Mouse (Mus musculus) thymus, adult 18-20 months (tissue): ENCODE measurements around the gene Scgb1b27.
"Not testable (repeated sequence)": the region's sequence is repeated elsewhere in the genome, so short reads cannot be mapped to it uniquely, and the experiment has no call there.

ENCODE experiments used
- DNase-seq, 2 experiments: peaks; one replicate each; pipeline ENCODE4 v3.0.0; 2022; ENCODE audit warnings: mixed read lengths in 2 of 2

Gene Scgb1b27

GRCm38 (mm10) chr7:34021183-34021582 is at the start of gene Scgb1b27:
Gene Scgb1b27 (plus strand): TSS chr7:34021483.
- not testable (repeated sequence) for DNase-seq

DNA sequence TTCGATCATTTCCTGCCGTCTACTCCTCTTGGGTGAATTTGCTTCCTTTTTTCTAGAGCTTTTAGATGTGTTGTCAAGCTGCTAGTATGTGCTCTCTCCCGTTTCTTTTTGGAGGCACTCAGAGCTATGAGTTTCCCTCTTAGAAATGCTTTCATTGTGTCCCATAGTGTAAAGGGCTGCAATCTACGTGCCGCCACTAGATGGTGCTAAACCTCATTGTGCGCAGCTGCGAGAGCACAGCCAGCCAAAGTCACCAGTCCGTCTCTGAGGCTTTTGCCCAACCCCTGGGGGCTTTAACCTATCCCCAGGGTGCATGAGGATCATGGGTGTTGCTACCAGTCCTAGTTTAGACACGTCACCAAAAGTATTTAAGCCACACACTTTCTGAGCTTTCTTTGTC is 39.0 kb upstream of the Scgb1b27 start:
- DNase-seq = not testable (repeated sequence)

GRCm38 (mm10) chr7:34013842-34014241 is 7.4 kb upstream of the Scgb1b27 start, which contains the start of gene Scgb2b27:
Gene Scgb2b27 (minus strand): TSS chr7:34013942.
- no peak for DNase-seq

- DNase-seq = no peak
Measured at GRCm38 (mm10) chr7:34025641-34026040, 4.4 kb downstream of the Scgb1b27 start.

DNA sequence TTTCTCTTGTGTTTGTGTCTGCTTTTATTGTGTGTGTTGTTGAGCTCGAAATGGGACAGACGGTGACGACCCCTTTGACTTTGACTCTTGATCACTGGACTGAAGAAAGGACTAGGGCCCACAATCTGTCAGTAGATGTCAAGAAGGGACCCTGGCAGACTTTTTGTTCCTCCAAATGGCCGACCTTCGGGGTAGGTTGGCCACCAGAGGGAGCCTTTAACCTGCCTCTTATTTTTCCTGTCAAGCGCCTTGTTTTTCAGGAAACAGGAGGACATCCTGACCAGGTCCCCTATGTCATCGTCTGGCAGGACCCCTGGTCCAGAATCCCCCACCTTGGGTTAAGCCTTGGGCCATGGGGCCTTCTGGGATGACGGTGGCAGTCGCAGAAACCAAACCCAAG is 5.9 kb downstream of the Scgb1b27 start:
- DNase-seq = not testable (repeated sequence)

GRCm38 (mm10) chr7:34030026-34030425 is 8.7 kb downstream of the Scgb1b27 start:
- DNase-seq = no peak

DNA sequence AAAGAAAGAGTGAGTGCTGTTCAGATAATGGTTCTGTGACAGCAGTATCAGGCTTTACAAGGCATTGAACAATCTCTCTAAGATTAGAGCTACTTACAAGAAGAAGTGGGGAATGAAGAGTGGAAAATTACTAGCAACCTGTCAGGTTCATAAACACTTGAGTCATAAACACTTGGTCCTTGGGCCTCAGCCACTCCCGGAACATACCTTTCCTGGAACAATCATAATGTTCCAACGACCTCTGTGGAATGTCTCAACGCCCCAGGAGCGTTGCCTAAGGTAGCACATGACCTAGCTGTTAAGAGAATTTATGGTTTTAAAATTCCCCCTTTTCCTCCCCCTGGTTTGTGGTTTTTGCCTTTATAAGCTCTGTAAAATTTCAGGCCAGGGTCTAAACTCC is 13.3 kb downstream of the Scgb1b27 start:
- DNase-seq = not testable (repeated sequence)

- DNase-seq = not testable (repeated sequence)
Measured at GRCm38 (mm10) chr7:34036076-34036815, 15.0 kb downstream of the Scgb1b27 start.

DNA sequence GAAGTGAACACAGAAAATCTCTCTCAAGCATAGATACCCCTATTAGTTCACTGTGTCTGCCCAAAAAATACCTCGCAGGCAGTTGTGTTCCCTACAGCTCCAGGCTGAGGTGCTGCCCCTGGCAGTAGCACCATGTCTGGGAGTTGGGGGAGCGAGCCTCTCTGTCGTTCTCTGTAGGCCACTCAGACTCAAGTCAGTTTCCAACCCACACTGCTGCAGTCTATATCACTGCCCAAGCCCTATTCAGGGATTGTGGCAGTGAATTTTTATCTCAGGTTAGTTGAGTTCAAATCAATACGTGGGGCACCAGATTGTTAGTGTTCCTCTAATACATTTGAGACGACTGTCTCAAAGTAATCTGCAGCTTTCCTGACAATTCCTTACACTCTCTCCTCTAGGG is 46.8 kb downstream of the Scgb1b27 start:
- not testable (repeated sequence) for DNase-seq
